Mouse (Mus musculus) cerebellum, adult 18-20 months (tissue): Measurements from ENCODE around the gene Crtac1.
A peak's percentile ranks its signal among the peaks of the same experiment; 100 is the strongest.

Experiments
- DNase-seq, 2 experiments: peaks; one replicate each; pipeline ENCODE4 v3.0.0; 2021

The Crtac1 gene

DNA sequence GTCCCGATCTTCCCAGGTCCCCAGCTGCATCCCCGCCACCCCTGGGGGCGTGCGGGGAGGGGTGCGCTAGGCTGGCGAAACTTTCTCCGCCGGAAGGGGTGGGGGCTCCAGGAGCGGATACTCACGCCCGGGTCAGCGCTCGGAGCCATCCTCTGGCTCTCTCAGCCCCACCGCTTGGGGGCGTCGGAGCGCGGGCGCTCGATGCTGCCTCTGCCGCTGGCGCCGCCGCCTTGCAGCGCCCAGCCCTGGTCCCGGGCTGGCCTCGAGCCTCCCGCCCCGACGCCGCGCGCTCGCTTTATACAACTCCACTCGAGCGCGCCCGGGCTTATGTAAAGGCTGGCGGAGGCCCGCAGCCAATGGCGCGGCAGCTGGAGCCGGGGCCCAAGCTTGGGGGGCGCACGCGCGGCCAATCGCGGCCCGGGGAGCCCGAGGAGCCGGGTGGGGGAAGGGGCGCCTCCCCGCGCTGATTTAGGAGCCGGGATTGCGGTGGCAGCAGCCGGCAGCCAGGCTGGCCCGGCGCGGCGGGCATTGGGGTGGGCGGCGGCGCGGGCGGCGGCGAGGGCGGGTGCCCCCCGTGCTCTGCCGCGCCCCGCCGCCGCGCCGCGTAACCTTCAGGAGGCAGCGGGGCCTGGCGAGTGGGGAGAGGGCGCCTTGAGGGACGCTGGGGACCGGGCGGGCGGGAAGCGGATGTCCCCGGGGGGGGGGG lies at the start of gene Crtac1:
Gene Crtac1, minus strand, starts transcription at position 299 of the 706 bp plus-strand sequence.
- DNase-seq: peak; percentile 43 to 60

DNA sequence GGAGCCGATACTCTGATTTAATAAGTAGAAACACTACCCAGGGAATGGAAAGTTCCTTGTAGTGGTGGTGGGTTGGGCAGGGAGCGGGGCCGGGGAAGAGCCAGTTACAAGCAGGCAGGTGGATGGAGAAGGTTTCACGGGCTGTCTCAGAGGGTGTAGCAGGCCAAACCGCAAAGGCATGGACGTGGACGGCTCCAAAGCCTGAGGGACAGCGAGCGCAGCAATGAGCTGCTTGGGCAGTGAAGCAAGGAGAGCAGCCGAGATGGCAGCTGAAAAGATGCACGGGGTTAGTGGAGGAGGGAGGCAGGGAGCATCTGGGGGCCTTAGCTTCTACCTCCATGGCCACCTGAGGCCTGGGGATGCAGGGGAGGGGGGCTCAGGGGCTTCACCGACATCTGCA lies 46.7 kb upstream of the Crtac1 start:
- no peak for DNase-seq

DNA sequence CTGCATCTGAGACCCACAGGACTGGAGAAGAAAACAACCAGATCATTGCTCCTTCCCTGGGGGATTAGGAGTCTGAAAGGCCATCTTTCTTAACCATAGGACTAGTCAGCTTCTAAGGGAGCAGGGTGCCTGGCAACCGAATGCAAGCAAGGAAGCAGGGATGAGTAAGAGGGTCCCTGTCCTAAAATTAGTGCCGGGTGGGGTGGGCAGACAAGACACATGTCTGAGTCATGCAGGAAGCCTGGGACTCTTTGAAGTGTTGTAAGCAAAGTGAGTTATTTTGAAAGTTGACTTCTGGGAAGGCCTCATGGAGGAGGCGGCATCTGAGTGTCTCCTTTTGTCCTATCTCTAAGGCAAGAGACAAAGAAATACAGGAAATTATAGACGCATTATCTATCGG lies 46.2 kb upstream of the Crtac1 start:
- no peak for DNase-seq

DNA sequence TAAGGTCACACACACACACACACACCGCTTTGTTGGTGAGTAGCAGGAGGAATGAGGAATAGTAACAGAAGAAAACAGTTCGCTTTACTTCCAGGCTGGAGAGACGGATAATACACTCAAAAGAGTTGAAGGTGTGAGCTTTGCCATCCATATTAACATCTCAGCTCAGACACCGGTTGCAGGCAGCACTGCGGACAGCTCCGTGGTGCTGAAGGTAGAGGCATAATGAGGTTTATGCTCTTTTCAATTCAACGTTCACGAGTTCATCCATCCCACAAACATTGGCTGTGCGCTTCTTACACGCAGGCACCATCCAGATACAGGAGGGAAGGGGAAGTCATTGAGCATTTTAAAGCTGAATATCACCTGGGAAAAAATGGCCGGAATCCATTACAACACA lies 41.2 kb upstream of the Crtac1 start:
- DNase-seq: no peak

DNA sequence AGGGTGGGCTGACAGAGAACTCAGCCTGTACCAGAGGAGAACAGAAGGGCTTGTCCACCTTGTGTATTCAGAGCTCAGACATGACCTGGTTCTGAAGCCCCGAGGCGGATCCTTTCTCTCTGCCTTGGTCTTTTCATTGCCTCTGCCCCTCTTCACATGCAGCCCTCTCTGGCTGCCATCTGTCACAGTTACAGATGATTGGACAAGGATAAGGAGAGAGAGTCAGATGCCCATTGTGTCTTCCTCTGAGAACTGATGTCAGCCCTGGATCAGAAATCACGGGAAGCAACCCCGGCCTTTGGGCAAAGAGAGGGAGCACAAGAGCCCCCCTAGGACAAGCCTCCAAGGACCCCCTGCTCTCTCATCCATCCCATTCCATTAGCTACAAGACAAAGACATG lies 40.0 kb upstream of the Crtac1 start:
- DNase-seq: peak; percentile 10 to 28

DNA sequence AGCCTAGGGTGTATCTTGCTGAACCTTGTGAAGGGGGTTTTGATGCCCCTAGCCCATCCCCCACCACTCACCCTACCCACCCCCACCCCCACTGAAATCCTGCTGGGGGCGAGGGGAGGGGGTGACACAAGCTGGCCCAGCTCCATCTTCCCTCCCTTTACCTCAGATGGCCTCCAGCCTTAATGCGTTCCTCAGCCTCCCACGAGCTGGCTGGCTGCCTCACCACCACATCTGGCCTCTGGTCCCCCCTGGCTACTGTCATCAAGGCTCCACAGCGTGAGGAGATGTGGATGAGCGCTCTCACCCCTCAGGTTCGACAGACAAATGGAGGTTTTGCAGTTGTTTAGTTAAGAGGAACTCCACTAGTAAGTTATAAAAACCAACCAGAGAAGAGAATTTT lies 30.3 kb upstream of the Crtac1 start:
- DNase-seq: no peak

DNA sequence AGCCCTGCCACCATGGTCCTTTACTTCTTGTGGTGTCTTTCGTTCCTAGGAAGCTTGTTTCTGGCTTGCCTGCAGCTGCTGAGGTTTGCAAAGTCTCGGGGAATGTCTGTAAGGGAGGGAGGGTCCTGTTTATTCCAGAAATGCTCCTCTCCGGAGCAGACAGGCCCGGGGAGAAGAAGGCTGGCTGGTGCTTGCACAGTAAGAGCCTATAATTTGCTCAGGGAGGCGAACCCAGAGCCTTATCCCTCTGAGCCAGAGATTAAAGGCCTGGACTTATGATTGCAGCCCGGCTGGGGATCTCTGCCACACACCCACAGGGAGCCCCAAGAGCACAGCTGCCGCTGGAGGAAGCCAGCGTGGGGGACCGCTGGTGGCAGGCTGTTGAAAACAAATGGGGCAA lies 29.8 kb upstream of the Crtac1 start:
- no peak for DNase-seq

DNA sequence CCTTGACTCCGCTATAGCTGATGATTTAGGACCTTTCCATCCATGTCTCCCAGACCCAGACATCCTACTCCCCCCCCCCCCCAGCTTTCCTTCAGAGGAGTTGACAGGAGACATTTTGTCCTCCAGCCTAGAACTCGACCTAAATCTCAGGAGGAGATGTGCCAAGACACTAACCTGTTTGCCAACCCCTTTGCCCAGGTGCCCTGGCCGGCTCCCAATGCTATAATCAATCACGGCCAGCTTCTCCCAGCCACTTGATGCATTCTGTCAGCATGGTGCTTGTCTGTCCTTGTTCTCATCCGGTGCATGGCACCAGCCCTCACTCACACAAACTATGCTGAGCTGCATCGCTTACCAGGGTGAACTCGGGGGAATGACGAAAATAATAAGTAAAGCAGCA lies 27.9 kb upstream of the Crtac1 start:
- no peak for DNase-seq

DNA sequence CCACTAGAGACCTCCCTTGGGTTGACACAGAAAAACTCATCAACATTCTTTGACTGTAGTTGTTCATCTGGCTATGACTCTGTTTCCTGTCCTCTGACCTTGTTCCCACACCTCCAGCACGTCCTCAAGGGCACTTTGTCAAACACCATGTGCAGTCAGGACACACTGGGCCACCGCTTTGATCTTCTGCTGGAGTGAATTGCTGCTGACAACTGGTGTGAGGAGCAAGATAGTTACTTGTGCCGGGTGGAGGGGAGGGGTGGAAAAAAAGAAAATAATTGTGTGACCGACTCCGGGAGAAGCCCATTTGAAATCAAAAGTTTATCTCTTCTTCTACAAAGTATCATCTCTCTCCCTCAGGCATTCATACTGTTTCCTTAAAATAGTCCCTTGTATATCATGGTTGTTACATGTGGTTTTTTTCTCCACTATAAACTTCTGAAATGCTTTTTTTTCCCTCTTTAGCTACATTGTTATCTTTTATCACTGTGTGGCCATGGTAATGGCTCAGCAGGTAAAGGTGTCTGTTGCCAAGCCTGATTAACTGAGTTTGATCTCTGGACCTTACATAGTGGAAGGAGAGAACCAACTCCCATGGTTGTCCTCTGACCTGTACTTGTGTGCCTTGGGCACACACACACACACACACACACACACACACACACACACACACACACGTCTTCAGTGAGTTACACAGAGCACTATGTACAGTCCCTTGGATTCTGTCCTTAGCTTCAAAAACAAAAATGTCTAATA lies 23.1 kb upstream of the Crtac1 start:
- no peak for DNase-seq

DNA sequence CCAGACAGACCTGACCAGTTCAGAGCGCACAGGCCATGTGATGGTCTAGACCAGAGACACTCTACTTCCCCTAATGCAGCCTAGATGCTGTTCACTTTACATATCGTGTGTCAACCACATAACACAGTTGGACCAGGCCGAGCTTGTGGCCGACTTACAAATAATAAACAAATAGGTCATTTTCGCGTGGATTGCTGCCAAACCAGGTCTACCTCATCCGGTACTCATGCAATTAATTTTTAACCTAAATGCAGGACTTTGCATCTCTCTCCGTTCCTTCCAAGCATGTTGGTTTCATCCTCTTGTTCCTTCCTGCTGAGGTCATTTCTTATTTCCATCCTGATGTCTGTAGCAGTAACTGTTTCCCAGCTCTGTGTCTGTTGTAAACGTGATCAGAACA lies 22.4 kb upstream of the Crtac1 start:
- no peak for DNase-seq

DNA sequence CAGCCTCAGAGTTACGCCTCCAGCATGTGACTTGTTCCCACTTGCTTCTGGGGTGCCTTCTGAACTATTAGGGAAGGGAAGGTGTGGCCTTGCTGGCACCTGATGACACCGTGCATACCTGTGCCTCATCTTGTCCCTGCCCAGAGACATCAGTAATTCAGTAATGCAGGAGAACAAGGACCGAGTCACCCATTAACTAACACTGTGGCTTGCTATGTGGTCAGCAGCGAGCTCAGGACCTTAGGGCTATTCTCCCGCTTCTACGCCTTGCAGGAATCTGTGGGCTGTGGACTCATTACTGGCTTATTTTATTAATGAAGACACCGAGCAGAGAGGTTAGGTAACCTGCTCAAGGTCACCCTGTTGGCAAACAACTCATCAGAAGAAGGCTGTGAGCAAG lies 21.0 kb upstream of the Crtac1 start:
- DNase-seq: no peak

DNA sequence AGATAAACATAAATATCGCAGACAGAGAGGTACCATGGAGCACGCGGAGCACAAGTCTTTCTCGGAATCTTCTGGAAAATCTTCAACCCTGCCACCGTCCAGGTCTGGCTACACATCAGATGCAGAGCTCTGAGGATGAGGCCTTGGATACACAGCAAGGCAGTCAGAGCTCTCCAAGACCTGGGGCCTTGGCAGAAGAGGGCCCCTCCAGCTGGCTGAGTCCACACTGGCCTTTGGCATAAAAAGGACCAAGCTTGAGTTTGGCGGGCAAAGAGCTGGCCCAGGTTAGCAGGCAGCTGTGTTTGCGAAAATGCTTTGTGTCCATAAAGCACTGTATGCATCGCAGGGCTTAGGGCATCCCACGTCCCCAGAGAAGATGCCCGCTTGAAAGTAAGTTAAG lies 17.0 kb upstream of the Crtac1 start:
- DNase-seq: no peak

DNA sequence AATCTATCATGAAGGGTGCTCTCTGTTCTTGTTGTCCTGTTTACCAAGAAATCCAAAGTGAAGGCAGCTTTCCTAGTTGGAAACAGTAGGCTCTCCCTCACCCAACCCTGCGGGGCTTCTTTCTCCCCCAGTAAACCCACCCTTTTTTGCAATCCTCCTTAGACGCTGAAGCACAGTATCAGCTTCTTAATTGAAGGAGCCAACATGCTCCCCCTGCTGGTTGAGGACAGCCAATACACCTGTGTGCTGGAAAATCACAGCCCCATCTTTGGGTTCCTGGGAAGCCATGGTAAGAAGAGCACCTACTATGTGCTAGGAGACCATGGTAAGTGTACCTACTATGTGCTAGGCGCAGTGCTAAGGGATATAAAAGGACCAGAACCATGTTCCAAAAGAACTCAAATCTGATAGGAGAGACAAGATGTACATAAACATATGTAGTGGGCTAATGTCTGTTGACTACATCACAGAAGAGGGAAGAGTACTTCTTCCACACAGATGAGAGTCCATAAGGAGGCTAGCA lies 12.4 kb upstream of the Crtac1 start:
- DNase-seq: peak; percentile 38 to 48

DNA sequence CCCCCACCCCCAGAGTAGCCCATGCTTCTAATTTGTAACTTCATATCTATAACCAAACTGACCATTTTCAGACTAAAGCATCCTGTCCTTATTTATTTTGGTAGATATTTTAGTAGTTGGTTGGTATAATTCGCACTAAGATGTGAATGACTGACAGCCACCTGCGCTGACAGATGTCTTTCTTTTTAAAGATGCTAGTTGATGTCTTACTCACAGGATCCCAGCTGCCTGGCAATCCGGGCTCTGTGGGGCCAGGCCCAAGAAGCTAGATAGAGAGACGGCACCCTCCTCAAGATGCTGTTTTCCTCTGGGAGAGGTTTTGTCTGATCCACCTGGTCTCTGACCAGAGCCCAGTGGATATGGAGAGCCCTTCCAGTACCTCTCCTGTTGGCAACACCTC lies 11.7 kb upstream of the Crtac1 start:
- no peak for DNase-seq

DNA sequence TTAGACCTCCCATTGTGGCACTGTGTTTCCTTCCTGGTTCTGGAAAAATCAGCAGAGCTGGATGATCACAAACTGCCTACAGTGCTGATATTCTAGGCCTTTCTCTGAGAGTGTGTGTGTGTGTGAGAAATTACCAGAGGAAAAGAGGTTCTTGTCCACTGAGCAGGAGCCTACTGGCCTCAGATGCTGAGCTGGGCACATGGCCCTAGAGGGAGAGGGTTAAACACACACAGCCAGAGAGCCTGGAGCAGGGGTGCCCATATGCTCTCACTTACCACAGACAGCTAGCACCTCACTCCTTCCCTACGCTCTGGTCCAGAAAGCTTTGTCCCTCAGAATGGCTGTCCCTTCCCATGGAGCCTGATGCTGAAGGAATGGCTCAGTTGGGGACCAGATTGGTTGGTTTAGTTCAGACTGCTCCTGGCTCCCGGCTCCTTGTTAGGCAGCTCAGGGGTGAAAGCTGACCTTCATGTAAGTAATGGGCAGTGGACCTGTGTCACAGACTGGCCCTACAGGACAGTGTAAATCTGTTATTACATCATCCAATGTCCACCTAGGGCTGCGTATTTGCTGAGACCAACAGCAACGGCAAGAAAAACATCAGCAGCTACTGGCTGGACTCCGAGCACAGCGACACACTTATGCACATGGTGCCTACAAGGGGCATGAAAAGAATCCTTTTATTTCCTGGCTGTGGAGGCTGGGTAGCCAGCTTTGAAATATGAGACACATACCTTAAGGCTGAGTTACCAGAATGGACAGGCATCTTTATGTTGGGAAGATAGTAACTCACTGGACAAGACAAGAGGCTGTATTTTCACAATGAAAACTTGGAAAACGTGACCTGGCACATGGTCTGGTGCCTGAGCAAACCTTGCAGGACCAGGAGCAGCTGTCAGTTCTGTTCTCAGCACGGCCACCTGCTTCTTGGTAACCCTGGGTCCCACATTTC lies 10.9 kb upstream of the Crtac1 start:
- DNase-seq: no peak

DNA sequence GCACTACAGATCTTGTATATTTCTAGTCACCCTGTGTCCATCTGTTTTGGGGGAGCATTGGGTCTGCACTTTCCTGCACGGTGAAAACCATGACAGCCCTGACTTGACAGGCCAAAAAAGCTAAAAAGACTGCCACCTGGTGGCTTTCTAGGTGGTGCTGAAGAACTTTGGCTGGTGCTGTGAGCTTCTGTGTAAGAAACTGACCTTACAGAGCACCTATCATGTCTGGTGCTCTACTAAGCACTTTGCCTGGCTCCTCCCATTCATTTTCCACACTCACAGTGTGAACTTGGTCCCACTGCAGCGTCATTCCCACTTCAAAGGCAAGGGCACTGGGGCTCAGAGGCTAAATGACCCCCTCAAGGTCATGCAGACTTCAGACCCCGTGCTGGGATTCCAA lies 8.5 kb upstream of the Crtac1 start:
- DNase-seq: no peak

DNA sequence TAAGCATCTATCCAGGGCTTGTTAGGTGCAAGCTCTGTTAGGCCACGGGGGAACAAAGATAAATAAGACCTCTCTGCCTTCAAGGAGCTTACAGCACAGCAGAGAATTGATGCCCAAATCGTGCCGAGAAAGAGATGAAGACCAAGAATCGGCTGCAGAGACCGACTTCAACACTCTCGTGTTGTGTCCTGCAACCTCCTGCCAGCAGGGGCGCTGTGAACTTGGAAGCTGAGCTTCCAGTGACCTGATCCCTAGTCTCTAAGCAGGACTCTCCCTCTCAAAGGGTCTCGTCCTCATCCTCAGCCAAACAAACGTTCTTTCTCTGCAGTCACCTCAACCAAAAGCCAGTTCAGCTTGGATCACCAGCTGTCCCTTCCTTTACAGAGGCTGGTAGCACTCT lies 7.8 kb upstream of the Crtac1 start:
- no peak for DNase-seq

DNA sequence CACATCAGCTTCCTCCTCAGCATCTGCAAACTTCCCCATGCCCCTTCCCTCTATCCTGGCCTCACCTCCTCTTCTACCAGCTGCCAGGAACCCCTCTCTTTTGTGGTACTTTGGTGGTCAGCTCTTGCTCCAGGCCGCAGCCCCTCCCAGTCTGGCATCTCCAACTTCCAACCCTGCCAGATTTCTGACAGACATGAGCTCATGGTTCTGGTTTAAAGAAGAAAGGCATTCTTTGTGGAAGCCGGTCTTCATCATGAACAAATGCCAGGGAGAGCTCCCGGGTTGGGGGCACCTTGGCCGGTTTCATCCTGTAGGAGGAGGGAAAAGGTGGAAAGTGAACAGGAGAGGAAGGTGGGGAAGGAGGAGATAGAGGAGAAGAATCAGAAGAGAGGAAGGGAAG lies 4.0 kb upstream of the Crtac1 start:
- no peak for DNase-seq

DNA sequence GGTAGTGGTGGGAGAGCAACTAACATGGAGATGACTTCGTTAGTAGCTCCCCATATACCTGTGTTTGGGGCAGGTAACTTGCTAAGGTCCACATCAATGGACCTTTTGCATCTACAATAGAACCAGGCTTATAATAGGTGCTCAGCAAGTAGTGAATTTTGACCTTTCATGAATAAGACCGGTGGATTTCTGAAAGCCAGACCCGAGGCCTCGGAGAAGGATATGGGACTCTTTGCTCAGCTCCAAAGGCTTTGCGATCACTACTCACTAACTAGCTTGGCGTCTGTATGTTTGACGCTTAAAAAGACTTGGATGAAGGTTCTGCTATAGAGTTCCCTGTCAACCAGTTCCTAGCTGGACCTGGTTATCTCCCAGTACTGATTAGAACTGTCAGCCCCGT lies 1.2 kb upstream of the Crtac1 start:
- DNase-seq: no peak

DNA sequence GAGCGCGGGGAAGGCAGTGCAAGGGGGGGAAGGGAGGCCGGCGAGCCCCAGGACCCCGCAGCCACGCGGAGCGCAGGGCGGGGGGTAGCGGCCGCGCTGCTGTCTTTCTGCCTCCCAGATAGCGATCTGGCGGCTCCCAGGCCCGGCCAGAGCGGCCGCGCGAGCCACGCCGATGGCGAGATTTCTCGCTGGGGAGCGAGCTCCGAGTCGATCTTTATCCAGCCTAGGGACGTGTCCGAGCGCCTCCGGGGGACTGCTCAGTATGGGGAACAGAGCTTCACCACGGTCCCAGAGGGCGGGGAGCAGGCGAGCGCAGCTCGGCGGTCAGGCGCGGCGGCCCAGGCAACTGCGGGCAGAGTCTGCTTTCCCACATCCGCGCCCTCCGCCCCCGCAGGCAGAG lies 608 bp upstream of the Crtac1 start:
- DNase-seq: peak; percentile 29 to 49

DNA sequence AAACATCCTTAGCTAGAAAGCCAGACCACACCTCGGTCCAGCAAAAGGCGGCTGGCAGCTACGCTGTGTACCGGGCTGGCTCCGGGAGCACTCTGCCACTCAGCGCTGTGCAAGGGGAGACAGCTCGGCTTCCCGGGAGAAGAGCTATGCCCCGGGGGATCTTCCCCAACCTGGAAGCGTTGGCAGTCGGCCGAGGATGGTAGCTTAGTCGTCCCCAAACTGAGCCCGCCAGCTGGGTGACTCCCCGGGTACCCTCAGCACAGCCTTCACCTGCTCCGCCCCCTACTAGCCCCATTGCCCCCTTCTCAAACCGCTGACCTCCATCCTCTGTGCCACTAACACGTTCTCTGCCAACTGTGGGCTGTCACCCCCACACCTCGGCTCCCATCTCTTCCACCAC lies 602 bp downstream of the Crtac1 start:
- DNase-seq: peak in 1 of 2 experiments; percentile 21

DNA sequence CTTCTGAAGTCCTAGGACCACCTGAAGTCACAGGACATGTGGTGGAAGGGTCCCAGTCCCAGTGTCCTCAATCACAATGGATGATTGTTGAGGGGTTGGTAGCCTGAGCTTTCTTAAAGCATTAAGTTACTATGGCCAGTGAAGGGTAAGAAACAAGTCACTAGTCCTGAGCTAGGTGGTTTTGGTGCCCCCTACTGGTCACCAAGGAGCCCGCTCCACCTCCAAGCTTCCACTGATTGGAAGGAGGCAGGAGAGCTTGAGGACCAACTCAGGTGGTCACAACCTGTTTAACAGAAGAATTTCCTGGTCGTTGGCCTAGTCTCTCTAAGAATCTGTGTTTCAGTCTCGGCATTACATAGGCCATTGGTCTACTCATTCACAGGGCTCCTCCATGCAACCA lies 2.2 kb downstream of the Crtac1 start:
- DNase-seq: peak; percentile 53 to 64

DNA sequence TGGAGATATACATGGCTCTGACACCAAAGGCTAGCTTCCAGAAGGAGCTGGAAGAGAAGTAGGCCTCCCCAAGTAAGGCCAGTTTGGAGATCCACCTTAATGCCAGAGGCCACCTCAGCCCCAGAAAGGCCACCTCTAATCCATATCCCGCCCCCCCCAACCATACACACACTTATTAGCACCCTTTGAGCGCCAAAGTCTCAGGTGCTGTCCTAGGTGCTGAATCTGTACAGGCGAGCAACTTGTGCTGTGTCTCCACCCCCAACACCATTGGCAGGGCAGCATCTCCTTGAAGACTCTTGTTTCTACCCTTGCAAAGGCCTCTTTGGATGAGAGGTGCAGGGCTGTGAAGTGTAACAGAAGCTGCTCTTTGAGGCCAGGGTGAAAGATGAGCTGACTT lies 6.4 kb downstream of the Crtac1 start:
- no peak for DNase-seq
